Mouse (Mus musculus) ES-E14 (cell line): ENCODE measurements around the gene Lmtk3. TPM values are rescaled to one million over a fixed set of nuclear protein-coding genes. Genes with fewer than 3 reads are reported as not detected.

Experiments used
- DNase-seq: peaks from one replicate; pipeline ENCODE4 v3.0.0-alpha.2; 2013; ENCODE audit warnings: low read depth, low spot score
- H3K27ac ChIP-seq: 2 replicates; pipeline ENCODE4 v1.5.1; 2012; ENCODE audit warnings: low read depth, mild to moderate bottlenecking, low read length, moderate library complexity, mixed read lengths; ENCODE audit not compliant: poor library complexity, insufficient read depth, severe bottlenecking
- H3K36me3 ChIP-seq: 2 replicates; pipeline ENCODE4 v1.6.1; 2012; ENCODE audit warnings: mild to moderate bottlenecking, low read length, moderate library complexity, mixed read lengths; ENCODE audit not compliant: control insufficient read depth, poor library complexity, insufficient read depth, severe bottlenecking
- H3K4me1 ChIP-seq, 2 experiments: fragments of 150-350 bp in 1 of 2; sonication (generic) in 1 of 2; 2 replicates each; pipeline ENCODE4 v1.6.1; 2012; ENCODE audit warnings: low read length in 2 of 2, mild to moderate bottlenecking in 1 of 2, mixed read lengths in 1 of 2; ENCODE audit not compliant: control insufficient read depth in 2 of 2, insufficient read depth in 2 of 2, poor library complexity in 1 of 2
- H3K4me3 ChIP-seq, 2 experiments: fragments of 150-350 bp in 1 of 2; sonication (generic) in 1 of 2; 2 replicates each; pipeline ENCODE4 v1.5.1; 2012; ENCODE audit warnings: low read length in 2 of 2, low read depth in 1 of 2, mild to moderate bottlenecking in 1 of 2, mixed read lengths in 1 of 2; ENCODE audit not compliant: insufficient read depth in 1 of 2, poor library complexity in 1 of 2, severe bottlenecking in 1 of 2
- H3K9ac ChIP-seq: 2 replicates; pipeline ENCODE4 v1.6.1; 2012; ENCODE audit warnings: low read depth, mild to moderate bottlenecking, low read length, mixed read lengths; ENCODE audit not compliant: poor library complexity, insufficient read depth, severe bottlenecking
- H3K9me3 ChIP-seq: fragments of 150-350 bp; sonication (generic); 2 replicates; pipeline ENCODE4 v1.6.1; 2012; ENCODE audit warnings: low read depth, mild to moderate bottlenecking, low read length; ENCODE audit not compliant: control insufficient read depth, insufficient read depth
- CHD2 ChIP-seq: IDR thresholded peaks from 2 replicates; pipeline ENCODE4 v1.6.1; 2014; ENCODE audit warnings: mild to moderate bottlenecking, low read depth, low read length, inconsistent platforms
- HCFC1 ChIP-seq: IDR thresholded peaks from 2 replicates; pipeline ENCODE4 v1.6.1; 2012; ENCODE audit warnings: low read length, inconsistent platforms, borderline replicate concordance; ENCODE audit not compliant: insufficient read depth
- MAFK ChIP-seq: IDR thresholded peaks from 2 replicates; pipeline ENCODE4 v1.6.1; 2014; ENCODE audit warnings: mild to moderate bottlenecking, low read depth, low read length, inconsistent platforms; ENCODE audit not compliant: insufficient read depth
- ZC3H11A ChIP-seq: IDR thresholded peaks from 2 replicates; pipeline ENCODE4 v1.6.1; 2012; ENCODE audit warnings: low read depth, mild to moderate bottlenecking, inconsistent platforms, low read length, borderline replicate concordance
- ZNF384 ChIP-seq: IDR thresholded peaks from 2 replicates; pipeline ENCODE4 v1.6.1; 2012; ENCODE audit warnings: low read depth, low read length, inconsistent platforms
- in situ Hi-C, 2 experiments: fragments of 600-800 bp; cut with MboI; formaldehyde crosslinking; loops; one replicate each; pipeline ENCODE4 v1.15.1; 2025; ENCODE audit warnings: low sequenced_read_pairs in 2 of 2, inconsistent platforms in 1 of 2; ENCODE audit not compliant: unreplicated experiment in 2 of 2
- total RNA-seq: library from RNA; depleted of rRNA; stranded (reverse); fragments of 300-350 nt; gene quantifications from 2 replicates; pipeline ENCODE4 v1.2.3, GENCODE M21; 2012

Lmtk3 gene
- total RNA-seq, 1 experiment: 7.2 TPM

GRCm38 (mm10) chr7:45784524-45785372, 1.2 kb downstream of the Lmtk3 start, which contains the start of gene Sult2b1:
TSS of gene Sult2b1 (minus strand) at chr7:45784669.
- peak; percentile 66 for DNase-seq
- Histone ChIP-seq H3K9me3 (no peaks in the 10 kb centered on the region), H3K9ac (peak within 1 kb of the TSS; percentile 75), H3K4me3 (peak within 1 kb of the TSS; percentile 80 to 89), H3K27ac (no peak within 1 kb of the TSS; the same call in 1 of the 2 replicates), H3K36me3 (no peaks in the 10 kb centered on the region; the same call in 1 of the 2 replicates), H3K4me1 (peaks cover 2 to 17% of the 10 kb centered on the region in 2 experiments; a peak in 3 of 4 replicates)
- no peak for TF ChIP-seq HCFC1
- TF ChIP-seq CHD2: no peak
- no peak for TF ChIP-seq MAFK
- TF ChIP-seq ZNF384: no peak
- no peak for TF ChIP-seq ZC3H11A
- in situ Hi-C loops: no loop called here

GRCm38 (mm10) chr7:45785388-45786135, 2.0 kb downstream of the Lmtk3 start:
- Histone ChIP-seq H3K4me3 (peak overlapping the region; percentile 71 to 80), H3K9ac (peak overlapping the region; percentile 66; the same call in 1 of the 2 replicates), H3K27ac (no peak overlapping the region), H3K9me3 (no peaks in the 10 kb centered on the region), H3K4me1 (peaks cover 2 to 17% of the 10 kb centered on the region in 2 experiments; a peak in 3 of 4 replicates), H3K36me3 (no peaks in the 10 kb centered on the region; the same call in 1 of the 2 replicates)
- in situ Hi-C loops: no loop called here
- no peak for TF ChIP-seq HCFC1
- TF ChIP-seq MAFK: no peak
- TF ChIP-seq ZC3H11A: no peak
- no peak for TF ChIP-seq ZNF384
- TF ChIP-seq CHD2: no peak
- DNase-seq: no peak

- in situ Hi-C loops: no loop called here
- peak overlapping the region; percentile 71 to 80 for H3K4me3 ChIP-seq
- H3K9me3 ChIP-seq: no peaks in the 10 kb centered on the region
Observed at GRCm38 (mm10) chr7:45786136-45786578, 2.6 kb downstream of the Lmtk3 start.

More at GRCm38 (mm10) chr7:45786136-45786578, 2.6 kb downstream of the Lmtk3 start:
- H3K4me1 ChIP-seq: peaks cover 2 to 17% of the 10 kb centered on the region in 2 experiments; a peak in 3 of 4 replicates
- H3K9ac ChIP-seq: peak overlapping the region; percentile 66; the same call in 1 of the 2 replicates
- H3K27ac ChIP-seq: no peak overlapping the region
- peak; percentile 98 for TF ChIP-seq HCFC1
- no peak for TF ChIP-seq ZNF384
- no peak for TF ChIP-seq MAFK
- TF ChIP-seq ZC3H11A: no peak
- TF ChIP-seq CHD2: peak; percentile 45; the same call in 1 of the 2 replicates
- no peaks in the 10 kb centered on the region; the same call in 1 of the 2 replicates for H3K36me3 ChIP-seq
- DNase-seq: peak; percentile 71
